Mouse (Mus musculus): ENCODE measurements around the gene Gad1. TPM values are rescaled to one million over a fixed set of nuclear protein-coding genes. Genes with fewer than 3 reads are reported as not detected.
"Not testable (repeated sequence)": the region's sequence is repeated elsewhere in the genome, so short reads cannot be mapped to it uniquely, and the experiment has no call there.

The Gad1 gene
- 3.2 TPM in 1 of 2 replicates, not detected in the other for polyA plus RNA-seq (2011; ENCODE audit: insufficient read depth, insufficient read length, low replicate concordance, missing spikeins)

DNA sequence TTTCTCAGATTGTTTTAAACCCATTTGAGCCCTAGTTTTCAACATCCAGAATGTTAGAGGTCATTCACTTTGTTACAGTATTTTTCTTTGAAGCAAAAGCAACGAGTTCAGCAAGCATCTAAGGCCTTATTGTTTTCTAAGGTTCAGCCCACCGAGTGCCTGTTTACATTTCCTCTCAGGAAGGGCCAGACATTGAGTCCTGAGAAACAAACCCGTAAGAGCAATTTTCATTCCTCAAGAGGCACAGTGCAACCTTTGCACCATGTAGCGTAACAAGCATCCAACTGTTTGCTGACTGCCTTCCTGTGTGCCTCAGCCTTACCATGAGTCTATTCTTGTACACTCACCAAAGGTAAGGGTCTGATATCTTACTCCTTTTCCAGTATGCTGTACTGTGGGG lies at the start of gene Gad1:
Gad1 (plus strand) TSS at position 301 of the 400 bp plus-strand sequence.
- no peaks in the 10 kb centered on the region for H3K4me1 ChIP-seq (ENCODE audit: control insufficient read depth, insufficient read depth, low read length)
- H3K27ac ChIP-seq (ENCODE audit: control insufficient read depth, insufficient read depth, low read depth, low read length, poor library complexity) = no peak within 1 kb of the TSS
- TF ChIP-seq POLR2A (IDR thresholded peaks at IDR 0.05; ENCODE audit: borderline replicate concordance, control insufficient read depth, low read depth, low read length) (no peak), CTCF (IDR thresholded peaks at IDR 0.05; ENCODE audit: control insufficient read depth, insufficient read depth, low read length) (no peak)
- 43% methylated on average over 4 of the region's 4 CpGs for WGBS
- H3K4me3 ChIP-seq (replicated peaks; ENCODE audit: control insufficient read depth, low read depth, low read length) = no peak within 1 kb of the TSS

DNA sequence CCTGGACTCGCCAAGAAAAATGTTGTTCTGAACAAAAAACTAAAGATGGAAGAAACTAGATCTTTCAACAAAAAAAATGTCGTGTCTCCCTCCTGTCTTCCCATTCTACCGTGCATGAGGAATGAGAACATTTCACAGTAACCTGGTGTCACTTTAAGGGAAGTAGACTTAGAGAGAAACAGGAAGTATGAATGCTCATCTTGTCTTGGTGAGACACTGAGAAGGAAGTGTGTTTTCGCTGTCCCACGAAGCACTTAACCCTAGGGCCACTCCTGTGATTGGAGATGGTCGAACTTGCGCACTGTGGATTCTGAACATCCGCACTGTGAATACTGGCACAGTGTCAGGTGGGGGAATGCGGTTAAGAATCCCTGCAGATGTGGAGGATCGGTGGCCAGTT lies 49.4 kb upstream of the Gad1 start:
- no peaks in the 10 kb centered on the region for H3K4me1 ChIP-seq (ENCODE audit: control insufficient read depth, insufficient read depth, low read length)
- no peak for TF ChIP-seq CTCF (IDR thresholded peaks at IDR 0.05; ENCODE audit: control insufficient read depth, insufficient read depth, low read length)
- TF ChIP-seq POLR2A (IDR thresholded peaks at IDR 0.05; ENCODE audit: borderline replicate concordance, control insufficient read depth, low read depth, low read length) = no peak
- no peak overlapping the region for H3K27ac ChIP-seq (ENCODE audit: control insufficient read depth, insufficient read depth, low read depth, low read length, poor library complexity)
- no peak overlapping the region for H3K4me3 ChIP-seq (replicated peaks; ENCODE audit: control insufficient read depth, low read depth, low read length)
- WGBS = 54% methylated on average over 10 of the region's 10 CpGs

DNA sequence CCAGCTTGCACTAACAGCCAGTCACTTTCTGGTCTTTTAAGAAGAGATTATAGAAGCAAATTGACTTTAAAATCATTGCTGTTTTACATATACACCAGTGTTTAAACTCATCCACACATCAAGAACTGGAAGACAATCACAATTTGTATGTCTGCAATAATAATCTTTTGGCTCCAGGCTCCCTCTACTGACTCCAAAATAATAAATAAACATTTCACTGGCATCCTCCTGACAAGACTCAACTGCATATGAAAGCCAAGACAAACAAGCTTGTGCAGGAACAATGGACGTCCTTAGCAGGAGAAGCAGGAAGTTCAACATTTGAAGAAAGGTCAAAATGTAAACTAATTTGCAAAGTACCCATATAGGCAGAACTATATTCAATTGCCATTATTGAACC lies 47.6 kb upstream of the Gad1 start:
- Histone ChIP-seq H3K4me3 (replicated peaks; ENCODE audit: control insufficient read depth, low read depth, low read length) (no peak overlapping the region), H3K27ac (ENCODE audit: control insufficient read depth, insufficient read depth, low read depth, low read length, poor library complexity) (no peak overlapping the region), H3K4me1 (ENCODE audit: control insufficient read depth, insufficient read depth, low read length) (no peaks in the 10 kb centered on the region)
- TF ChIP-seq CTCF (IDR thresholded peaks at IDR 0.05; ENCODE audit: control insufficient read depth, insufficient read depth, low read length) (no peak), POLR2A (IDR thresholded peaks at IDR 0.05; ENCODE audit: borderline replicate concordance, control insufficient read depth, low read depth, low read length) (no peak)
- 5% methylated on average over 1 of the region's 1 CpGs for WGBS

DNA sequence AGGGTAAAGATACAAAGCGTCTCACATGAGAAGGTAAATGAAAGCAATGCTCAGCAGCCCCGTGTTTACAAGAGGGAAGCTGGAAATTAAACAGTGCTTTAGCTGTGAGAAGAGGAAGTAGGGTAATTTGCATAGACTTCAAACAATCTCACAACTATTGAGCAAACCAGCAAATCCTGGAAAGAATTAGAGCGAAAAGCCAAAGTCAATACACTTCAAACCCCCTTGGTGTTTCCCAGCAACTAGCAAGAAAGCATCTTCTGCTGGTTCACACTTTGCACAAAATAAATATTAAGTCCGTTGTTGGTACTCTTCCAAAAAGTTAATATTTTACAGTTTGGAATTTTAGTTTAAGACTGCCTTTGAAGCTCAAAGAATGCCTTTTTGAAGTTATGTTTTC lies 47.0 kb upstream of the Gad1 start:
- no peak overlapping the region for H3K4me3 ChIP-seq (replicated peaks; ENCODE audit: control insufficient read depth, low read depth, low read length)
- WGBS = 9% methylated on average over 4 of the region's 4 CpGs
- no peaks in the 10 kb centered on the region for H3K4me1 ChIP-seq (ENCODE audit: control insufficient read depth, insufficient read depth, low read length)
- TF ChIP-seq CTCF (IDR thresholded peaks at IDR 0.05; ENCODE audit: control insufficient read depth, insufficient read depth, low read length) = no peak
- TF ChIP-seq POLR2A (IDR thresholded peaks at IDR 0.05; ENCODE audit: borderline replicate concordance, control insufficient read depth, low read depth, low read length) = no peak
- H3K27ac ChIP-seq (ENCODE audit: control insufficient read depth, insufficient read depth, low read depth, low read length, poor library complexity) = no peak overlapping the region

DNA sequence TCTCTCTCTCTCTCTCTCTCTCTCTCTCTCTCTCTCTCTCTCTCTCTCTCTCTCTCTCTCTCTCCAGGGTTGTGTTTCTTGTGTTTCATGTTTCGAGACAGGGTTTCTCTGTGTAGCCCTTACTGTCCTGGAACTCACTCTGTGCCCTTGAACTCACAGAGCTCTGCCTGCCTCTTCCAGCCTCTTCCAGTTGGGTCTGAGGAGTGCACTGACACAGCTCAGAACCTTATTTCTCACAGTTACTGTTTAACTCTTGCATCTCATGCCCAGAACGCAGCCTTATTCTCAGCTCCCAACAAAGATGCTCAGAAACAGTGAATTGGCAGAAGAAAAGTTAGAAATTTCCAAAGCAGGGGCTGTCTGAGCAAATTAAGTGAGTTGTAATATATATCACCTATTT lies 46.5 kb upstream of the Gad1 start:
- Histone ChIP-seq H3K4me3 (replicated peaks; ENCODE audit: control insufficient read depth, low read depth, low read length) (no peak overlapping the region), H3K27ac (ENCODE audit: control insufficient read depth, insufficient read depth, low read depth, low read length, poor library complexity) (no peak overlapping the region), H3K4me1 (ENCODE audit: control insufficient read depth, insufficient read depth, low read length) (no peaks in the 10 kb centered on the region)
- no peak for TF ChIP-seq CTCF (IDR thresholded peaks at IDR 0.05; ENCODE audit: control insufficient read depth, insufficient read depth, low read length)
- no peak for TF ChIP-seq POLR2A (IDR thresholded peaks at IDR 0.05; ENCODE audit: borderline replicate concordance, control insufficient read depth, low read depth, low read length)
- 59% methylated on average over 2 of the region's 2 CpGs for WGBS

GRCm38 (mm10) chr2:70508496-70508895 lies 44.4 kb upstream of the Gad1 start, which contains the start of gene Erich2:
TSS of gene Erich2 (plus strand) at chr2:70508819.
- TF ChIP-seq CTCF (IDR thresholded peaks at IDR 0.05; ENCODE audit: control insufficient read depth, insufficient read depth, low read length) = no peak
- no peak for TF ChIP-seq POLR2A (IDR thresholded peaks at IDR 0.05; ENCODE audit: borderline replicate concordance, control insufficient read depth, low read depth, low read length)
- Histone ChIP-seq H3K4me3 (replicated peaks; ENCODE audit: control insufficient read depth, low read depth, low read length) (no peak within 1 kb of the TSS), H3K4me1 (ENCODE audit: control insufficient read depth, insufficient read depth, low read length) (no peaks in the 10 kb centered on the region), H3K27ac (ENCODE audit: control insufficient read depth, insufficient read depth, low read depth, low read length, poor library complexity) (no peak within 1 kb of the TSS)
- WGBS = 16% methylated on average over 10 of the region's 10 CpGs

DNA sequence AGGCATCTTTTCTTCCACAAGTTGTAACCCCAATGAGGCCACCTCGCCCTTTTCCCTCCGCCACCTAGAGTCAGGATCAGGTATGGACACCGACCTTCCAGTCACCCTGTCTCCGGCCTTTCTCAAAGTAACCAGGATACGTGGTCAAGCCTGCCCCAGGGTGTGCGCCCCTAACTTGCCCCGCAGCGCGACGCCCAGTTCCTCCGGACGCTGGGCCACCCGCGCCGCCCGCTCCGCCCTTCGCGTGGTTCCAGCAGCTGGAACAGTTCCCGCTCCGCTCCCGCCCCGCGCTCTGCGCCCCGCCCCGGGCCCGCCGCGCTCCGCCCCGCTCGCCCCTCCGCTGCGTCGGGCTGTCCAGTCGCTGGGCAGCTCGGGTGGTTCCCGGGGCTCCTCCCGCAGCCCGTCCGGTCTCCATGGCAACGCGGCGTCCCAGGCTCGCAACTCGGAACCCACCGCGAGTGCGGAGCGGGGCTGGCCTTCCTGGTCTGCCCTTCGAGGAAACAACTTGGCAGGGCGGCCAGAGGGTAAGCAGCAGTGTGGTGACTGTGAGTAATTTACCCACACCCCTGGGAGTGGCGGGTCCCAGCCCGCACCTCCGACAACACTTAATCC lies 43.7 kb upstream of the Gad1 start:
- H3K4me3 ChIP-seq (replicated peaks; ENCODE audit: control insufficient read depth, low read depth, low read length) = no peak overlapping the region
- H3K27ac ChIP-seq (ENCODE audit: control insufficient read depth, insufficient read depth, low read depth, low read length, poor library complexity) = no peak overlapping the region
- 2% methylated on average over 56 of the region's 56 CpGs for WGBS
- TF ChIP-seq POLR2A (IDR thresholded peaks at IDR 0.05; ENCODE audit: borderline replicate concordance, control insufficient read depth, low read depth, low read length) = no peak
- TF ChIP-seq CTCF (IDR thresholded peaks at IDR 0.05; ENCODE audit: control insufficient read depth, insufficient read depth, low read length) = no peak
- no peaks in the 10 kb centered on the region for H3K4me1 ChIP-seq (ENCODE audit: control insufficient read depth, insufficient read depth, low read length)

DNA sequence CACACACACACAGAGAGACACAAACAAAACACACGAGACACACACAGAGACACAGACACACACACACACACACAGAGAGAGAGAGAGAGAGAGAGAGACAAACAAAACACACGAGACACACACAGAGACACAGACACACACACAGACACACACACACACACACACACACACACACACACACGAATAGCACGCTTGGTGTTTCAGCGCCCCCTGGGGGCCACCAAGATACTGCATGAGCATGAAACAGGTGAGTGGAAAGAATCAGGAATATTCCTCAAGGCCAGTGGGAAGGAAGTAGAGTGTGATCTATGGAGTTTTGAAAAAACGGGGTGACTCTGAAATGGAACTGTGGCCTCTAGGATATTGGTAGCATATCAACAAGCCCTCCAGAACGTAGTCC lies 14.6 kb upstream of the Gad1 start:
- 40% methylated on average over 7 of the region's 7 CpGs for WGBS
- H3K4me3 ChIP-seq (replicated peaks; ENCODE audit: control insufficient read depth, low read depth, low read length) = not testable (repeated sequence)

GRCm38 (mm10) chr2:70550671-70551070 lies 2.2 kb upstream of the Gad1 start:
- no peak for TF ChIP-seq POLR2A (IDR thresholded peaks at IDR 0.05; ENCODE audit: borderline replicate concordance, control insufficient read depth, low read depth, low read length)
- TF ChIP-seq CTCF (IDR thresholded peaks at IDR 0.05; ENCODE audit: control insufficient read depth, insufficient read depth, low read length) = no peak

More for the DNA sequence above, 14.6 kb upstream of the Gad1 start:
- not testable (repeated sequence) for H3K4me1 ChIP-seq (ENCODE audit: control insufficient read depth, insufficient read depth, low read length); H3K27ac ChIP-seq (ENCODE audit: control insufficient read depth, insufficient read depth, low read depth, low read length, poor library complexity)
- TF ChIP-seq CTCF (IDR thresholded peaks at IDR 0.05; ENCODE audit: control insufficient read depth, insufficient read depth, low read length) = peak; percentile 47

More at GRCm38 (mm10) chr2:70550671-70551070, 2.2 kb upstream of the Gad1 start:
- Histone ChIP-seq H3K27ac (ENCODE audit: control insufficient read depth, insufficient read depth, low read depth, low read length, poor library complexity) (no peak overlapping the region), H3K4me3 (replicated peaks; ENCODE audit: control insufficient read depth, low read depth, low read length) (no peak overlapping the region), H3K4me1 (ENCODE audit: control insufficient read depth, insufficient read depth, low read length) (no peaks in the 10 kb centered on the region)
- WGBS = 65% methylated on average over 6 of the region's 6 CpGs
